Mouse (Mus musculus) hindbrain, embryonic 10.5 days (tissue): ENCODE data around the gene Plek. TPM values are rescaled to one million over a fixed set of nuclear protein-coding genes. Genes with fewer than 3 reads are reported as not detected.

Experiments used
- polyA plus RNA-seq: library from polyadenylated mRNA; unstranded; fragments of >200 nt; fragmentation: Nextera tagmentation; extraction: Ambion mirVana; gene quantifications from 2 replicates; pipeline ENCODE4 v1.2.1, GENCODE M21; 2016

Gene Plek
- polyA plus RNA-seq, 1 experiment from 2014 or later: 4.9 TPM

Other genes with a start within 250 kb of the Plek start
- 1.2 and 1.6 TPM in 2 replicates for gene Fbxo48, start 101.0 kb downstream of the Plek start, polyA plus RNA-seq
- gene Cnrip1, start 795 bp downstream of the Plek start, polyA plus RNA-seq: 17.5 and 22.5 TPM in 2 replicates
- 78.9 and 79.2 TPM in 2 replicates for gene Ppp3r1, start 106.9 kb upstream of the Plek start, polyA plus RNA-seq
- 25.8 and 31.0 TPM in 2 replicates for gene Wdr92, start 129.7 kb upstream of the Plek start, polyA plus RNA-seq
- 89.5 and 109 TPM in 2 replicates for gene Pno1, start 159.2 kb upstream of the Plek start, polyA plus RNA-seq
- 102 and 103 TPM in 2 replicates for gene C1d, start 205.2 kb upstream of the Plek start, polyA plus RNA-seq